Mouse (Mus musculus) neural tube, embryonic 14.5 days (tissue): ENCODE results near the gene Ppara. TPM values are rescaled to one million over a fixed set of nuclear protein-coding genes. Genes with fewer than 3 reads are reported as not detected.

Experiments used
- ATAC-seq: fragments of 200-750 bp; cut with Nextera tagmentation; 2 replicates; pipeline ENCODE4 v1.8.0; 2017; ENCODE audit warnings: low read depth, mild to moderate bottlenecking, moderate TSS enrichment, moderate library complexity
- H3K27ac ChIP-seq: fragments of 300-500 bp; sonication (generic); 2 replicates; pipeline ENCODE4 v1.5.1; 2014; ENCODE audit warnings: low read depth, mild to moderate bottlenecking, control low read depth, low read length, moderate library complexity, mixed read lengths
- H3K27me3 ChIP-seq: fragments of 300-500 bp; sonication (generic); 2 replicates; pipeline ENCODE4 v1.6.1; 2014; ENCODE audit warnings: low read length; ENCODE audit not compliant: control insufficient read depth, insufficient read depth
- H3K36me3 ChIP-seq: fragments of 300-500 bp; sonication (generic); 2 replicates; pipeline ENCODE4 v1.6.1; 2014; ENCODE audit warnings: low read length, mixed read lengths; ENCODE audit not compliant: control insufficient read depth, insufficient read depth
- H3K4me1 ChIP-seq: fragments of 300-500 bp; sonication (generic); 2 replicates; pipeline ENCODE4 v1.6.1; 2014; ENCODE audit warnings: low read length; ENCODE audit not compliant: control insufficient read depth, insufficient read depth
- H3K4me2 ChIP-seq: fragments of 300-500 bp; sonication (generic); 2 replicates; pipeline ENCODE4 v1.6.1; 2014; ENCODE audit warnings: mild to moderate bottlenecking, low read depth, low read length, control low read depth
- H3K4me3 ChIP-seq: fragments of 300-500 bp; sonication (generic); 2 replicates; pipeline ENCODE4 v1.5.1; 2014; ENCODE audit warnings: low read depth, low read length, control low read depth, mixed read lengths
- H3K9ac ChIP-seq: fragments of 300-500 bp; sonication (generic); replicated peaks from 2 replicates; pipeline ENCODE4 v1.6.1; 2014; ENCODE audit warnings: low read depth, mild to moderate bottlenecking, control low read depth, low read length, mixed read lengths
- H3K9me3 ChIP-seq: fragments of 300-500 bp; sonication (generic); 2 replicates; pipeline ENCODE4 v1.6.1; 2016; ENCODE audit warnings: low read length; ENCODE audit not compliant: control insufficient read depth
- WGBS: fragments of 180-500 bp; shearing (Covaris S2); extraction: QIAGEN DNeasy Blood & Tissue Kit; methylation state at CpG from one replicate; pipeline ENCODE4 v1.1.7; 2014; 5-methylcytosine and 5-hydroxymethylcytosine counted together
- polyA plus RNA-seq: library from polyadenylated mRNA; unstranded; fragments of >200 nt; fragmentation: Nextera tagmentation; extraction: Ambion mirVana; gene quantifications from 2 replicates; pipeline ENCODE4 v1.2.1, GENCODE M21; 2014

The Ppara gene
- polyA plus RNA-seq, 1 experiment from 2014 or later, result 0.75 TPM

GRCm38 (mm10) chr15:85730027-85730426 is 4.8 kb upstream of the Ppara start:
- no peak overlapping the region for H3K27ac ChIP-seq
- ATAC-seq, result no peak
- no peak overlapping the region for H3K9ac ChIP-seq
- 55% methylated on average over 2 of the region's 2 CpGs for whole genome bisulfite sequencing
- H3K9me3 ChIP-seq, result no peaks in the 10 kb centered on the region
- 0 out of 2 replicates have a peak, but pooled peaks cover under 1% of the 10 kb centered on the region for H3K4me1 ChIP-seq
- no peaks in the 10 kb centered on the region for H3K36me3 ChIP-seq
- no peak overlapping the region for H3K4me2 ChIP-seq
- peaks cover 20% of the 10 kb centered on the region for H3K27me3 ChIP-seq
- no peak overlapping the region for H3K4me3 ChIP-seq

- Histone ChIP-seq H3K9me3 (no peaks in the 10 kb centered on the region), H3K4me1 (peaks cover 8% of the 10 kb centered on the region; the same call in 1 of the 2 replicates), H3K36me3 (no peaks in the 10 kb centered on the region), H3K4me2 (no peak overlapping the region), H3K27ac (no peak overlapping the region), H3K4me3 (no peak overlapping the region), H3K27me3 (peaks cover 40% of the 10 kb centered on the region), H3K9ac (no peak overlapping the region)
- ATAC-seq, result no peak
- WGBS, result 73% methylated on average over 3 of the region's 3 CpGs
Observed at GRCm38 (mm10) chr15:85731885-85732603, 2.7 kb upstream of the Ppara start.

GRCm38 (mm10) chr15:85732604-85732968 is 2.2 kb upstream of the Ppara start:
- peaks cover 40% of the 10 kb centered on the region for H3K27me3 ChIP-seq
- peaks cover 8% of the 10 kb centered on the region; the same call in 1 of the 2 replicates for H3K4me1 ChIP-seq
- no peak overlapping the region for H3K4me3 ChIP-seq
- H3K9me3 ChIP-seq, result no peaks in the 10 kb centered on the region
- no peak overlapping the region for H3K4me2 ChIP-seq
- H3K27ac ChIP-seq, result no peak overlapping the region
- no peak overlapping the region for H3K9ac ChIP-seq
- H3K36me3 ChIP-seq, result no peaks in the 10 kb centered on the region
- no peak for ATAC-seq
- 77% methylated on average over 5 of the region's 5 CpGs for WGBS

- ATAC-seq, result no peak
- Histone ChIP-seq H3K4me3 (no peak overlapping the region), H3K4me2 (no peak overlapping the region), H3K9ac (no peak overlapping the region), H3K4me1 (peaks cover 8% of the 10 kb centered on the region; the same call in 1 of the 2 replicates), H3K27ac (no peak overlapping the region), H3K36me3 (no peaks in the 10 kb centered on the region), H3K27me3 (peaks cover 40% of the 10 kb centered on the region), H3K9me3 (no peaks in the 10 kb centered on the region)
- 89% methylated on average over 2 of the region's 2 CpGs for WGBS
Observed at GRCm38 (mm10) chr15:85733686-85734085, 1.1 kb upstream of the Ppara start.

GRCm38 (mm10) chr15:85734148-85734547 is 635 bp upstream of the Ppara start:
- 41% methylated on average over 8 of the region's 8 CpGs for WGBS
- no peaks in the 10 kb centered on the region for H3K36me3 ChIP-seq
- H3K27ac ChIP-seq, result no peak overlapping the region
- H3K4me2 ChIP-seq, result no peak overlapping the region; the same call in 1 of the 2 replicates
- no peak for ATAC-seq
- H3K4me1 ChIP-seq, result peaks cover 8% of the 10 kb centered on the region; the same call in 1 of the 2 replicates
- H3K4me3 ChIP-seq, result no peak overlapping the region
- H3K9ac ChIP-seq, result no peak overlapping the region
- H3K9me3 ChIP-seq, result no peaks in the 10 kb centered on the region
- peaks cover 40% of the 10 kb centered on the region for H3K27me3 ChIP-seq

GRCm38 (mm10) chr15:85735063-85735835 is 466 bp downstream of the Ppara start:
- WGBS, result under 1% methylated on average over 58 of the region's 78 CpGs
- peak overlapping the region; percentile 51 for H3K4me3 ChIP-seq
- H3K9ac ChIP-seq, result peak overlapping the region; percentile 54
- peaks cover 40% of the 10 kb centered on the region for H3K27me3 ChIP-seq
- no peak overlapping the region for H3K27ac ChIP-seq
- peak overlapping the region; percentile 69 for H3K4me2 ChIP-seq
- ATAC-seq, result peak; percentile 91
- peaks cover 8% of the 10 kb centered on the region; the same call in 1 of the 2 replicates for H3K4me1 ChIP-seq
- H3K9me3 ChIP-seq, result no peaks in the 10 kb centered on the region
- no peaks in the 10 kb centered on the region for H3K36me3 ChIP-seq

- peak overlapping the region; percentile 51 for H3K4me3 ChIP-seq
- under 1% methylated on average over 18 of the region's 25 CpGs for WGBS
- ATAC-seq, result no peak
- no peaks in the 10 kb centered on the region for H3K36me3 ChIP-seq
- H3K27ac ChIP-seq, result no peak overlapping the region
- H3K27me3 ChIP-seq, result peaks cover 40% of the 10 kb centered on the region
- H3K9me3 ChIP-seq, result no peaks in the 10 kb centered on the region
- peak overlapping the region; percentile 69 for H3K4me2 ChIP-seq
- H3K4me1 ChIP-seq, result peaks cover 8% of the 10 kb centered on the region; the same call in 1 of the 2 replicates
- H3K9ac ChIP-seq, result peak overlapping the region; percentile 54; the same call in 1 of the 2 replicates
Observed at GRCm38 (mm10) chr15:85735836-85736190, 1.0 kb downstream of the Ppara start.

- peaks cover 40% of the 10 kb centered on the region for H3K27me3 ChIP-seq
- H3K27ac ChIP-seq, result no peak overlapping the region
- H3K4me3 ChIP-seq, result no peak overlapping the region
- H3K4me1 ChIP-seq, result peaks cover 8% of the 10 kb centered on the region; the same call in 1 of the 2 replicates
- no peak overlapping the region for H3K4me2 ChIP-seq
- H3K9ac ChIP-seq, result no peak overlapping the region
- no peaks in the 10 kb centered on the region for H3K36me3 ChIP-seq
- WGBS, result 57% methylated on average over 10 of the region's 10 CpGs
- no peaks in the 10 kb centered on the region for H3K9me3 ChIP-seq
- no peak for ATAC-seq
Observed at GRCm38 (mm10) chr15:85736506-85736905, 1.7 kb downstream of the Ppara start.

- H3K27ac ChIP-seq, result no peak overlapping the region
- H3K4me1 ChIP-seq, result peaks cover 8% of the 10 kb centered on the region; the same call in 1 of the 2 replicates
- no peaks in the 10 kb centered on the region for H3K36me3 ChIP-seq
- WGBS, result 84% methylated on average over 3 of the region's 3 CpGs
- no peaks in the 10 kb centered on the region for H3K9me3 ChIP-seq
- H3K4me3 ChIP-seq, result no peak overlapping the region
- no peak overlapping the region for H3K4me2 ChIP-seq
- no peak overlapping the region for H3K9ac ChIP-seq
- H3K27me3 ChIP-seq, result peaks cover 34% of the 10 kb centered on the region
- no peak for ATAC-seq
Observed at GRCm38 (mm10) chr15:85738416-85738815, 3.6 kb downstream of the Ppara start.
